Mouse (Mus musculus) v-Abl transformed pro-B cells (cell line): ENCODE results near the gene Dpm1.

Source experiments
- in situ Hi-C, 2 experiments: fragments of 400-800 bp; cut with MboI; formaldehyde crosslinking; loops; one replicate each; pipeline ENCODE4 v1.15.1; 2025; ENCODE audit not compliant: unreplicated experiment in 2 of 2

The Dpm1 gene

DNA sequence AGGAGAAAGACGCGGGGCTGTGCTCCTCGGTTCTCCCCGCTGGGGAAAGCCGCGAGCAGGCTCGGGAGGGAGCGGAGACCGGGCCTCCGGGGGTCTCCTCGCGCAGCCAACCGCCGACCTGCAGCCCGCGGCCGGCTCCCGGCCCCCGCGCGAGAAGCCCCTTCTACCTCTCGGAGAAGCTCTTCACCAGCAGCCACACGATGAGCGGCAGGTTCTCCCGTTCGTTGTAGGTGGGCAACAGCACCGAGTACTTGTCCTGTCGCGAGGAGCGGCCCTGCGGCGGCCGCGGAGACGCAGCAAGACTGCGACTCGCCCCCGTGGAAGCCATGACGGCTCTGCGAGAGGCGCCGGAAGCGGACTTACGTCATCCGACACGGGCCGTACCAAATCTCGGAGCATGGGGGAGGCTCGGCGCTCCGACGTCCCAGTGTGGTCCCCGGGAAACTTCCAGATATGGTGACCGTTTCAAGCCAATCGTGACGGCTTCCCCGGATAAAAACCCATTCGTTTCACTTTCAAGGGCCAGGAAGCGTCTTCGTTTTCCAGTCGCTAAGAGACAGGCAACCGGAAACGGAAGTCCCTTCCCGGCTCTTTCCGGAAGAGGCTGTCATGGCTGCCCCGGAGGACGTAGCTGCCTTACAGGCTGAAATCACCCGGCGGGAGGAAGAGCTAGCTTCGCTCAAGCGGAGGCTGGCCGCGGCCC is at the start of gene Dpm1, which contains the start of the genes Gm20716 and Mocs3:
Dpm1 (minus strand) TSS at position 566 of the 703 bp plus-strand sequence.
Gm20716 (minus strand) TSS at position 339 of the 703 bp plus-strand sequence.
Mocs3 (plus strand) TSS at position 597 of the 703 bp plus-strand sequence.
- in situ Hi-C loops: no loop called here

DNA sequence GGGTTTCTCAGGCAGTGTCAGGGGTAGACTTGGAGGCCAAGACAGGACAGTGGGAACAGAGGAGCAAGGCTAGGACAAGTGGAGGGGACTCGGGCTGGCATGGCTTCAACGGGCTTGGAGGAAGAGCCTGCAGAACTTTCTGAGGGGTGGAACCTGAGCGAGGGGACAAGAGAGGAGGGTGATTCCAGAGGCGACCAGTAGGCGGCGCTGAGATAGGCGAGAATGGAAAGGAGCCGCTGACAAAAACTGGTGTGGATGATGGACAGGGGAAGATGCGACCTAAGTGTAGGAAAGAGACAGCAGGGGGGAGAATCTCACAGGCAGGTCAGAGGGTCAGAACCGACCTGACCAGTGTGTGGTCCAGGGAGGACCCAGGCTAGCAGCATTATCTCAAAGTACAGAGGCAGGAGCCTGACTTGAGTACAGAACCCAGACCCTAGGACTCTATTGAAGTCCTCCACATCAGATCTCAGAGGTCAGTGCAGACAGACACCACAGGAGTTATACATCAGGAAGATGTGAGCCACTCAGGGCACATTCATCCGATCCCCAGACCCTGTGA is 44.1 kb upstream of the Dpm1 start:
- in situ Hi-C loops: loop anchor here (25.0 kb wide), 1 partner anchor 663 kb away; no protein-coding TSS in a partner anchor

DNA sequence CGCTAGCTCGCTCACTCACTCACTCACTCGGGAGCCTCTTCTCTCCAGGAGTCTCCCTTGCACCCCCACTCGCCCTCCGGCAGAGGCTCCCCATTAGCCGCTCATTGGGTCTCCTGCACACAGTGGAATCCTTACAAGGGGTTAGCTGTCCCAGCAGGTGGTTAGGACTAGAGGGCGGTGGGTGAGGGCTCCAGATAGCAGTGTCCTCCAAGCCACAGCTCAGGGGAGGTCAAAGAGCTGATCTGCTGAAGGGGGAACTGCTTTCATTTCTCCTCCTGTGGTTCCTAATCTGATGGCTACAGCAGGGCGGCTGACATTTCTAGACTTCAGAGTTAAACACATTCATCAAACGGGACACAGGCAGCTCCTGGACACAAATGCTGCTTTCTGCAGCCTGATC is 43.0 kb upstream of the Dpm1 start:
- in situ Hi-C loops: loop anchor here (25.0 kb wide), 1 partner anchor 664 kb away; no protein-coding TSS in a partner anchor

DNA sequence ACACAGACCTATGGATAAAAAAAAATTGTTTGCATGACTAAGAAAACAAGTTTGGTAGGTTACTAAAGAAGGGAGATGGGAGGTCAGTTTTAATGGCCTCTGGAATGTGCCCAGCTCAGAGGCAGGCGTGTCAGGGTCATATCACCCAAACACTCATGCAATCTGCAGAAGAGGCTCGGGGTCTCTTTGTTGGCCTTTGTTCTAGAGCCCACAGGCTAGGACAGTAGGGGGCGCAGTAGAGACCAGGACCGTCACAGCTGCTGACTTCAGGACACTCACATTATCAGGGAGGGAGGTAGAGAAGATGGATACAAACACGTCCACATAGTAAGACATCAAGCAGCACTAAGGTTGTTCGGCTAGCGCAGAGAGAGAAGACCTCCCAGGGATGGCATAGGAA is 37.6 kb upstream of the Dpm1 start:
- in situ Hi-C loops: loop anchor here (25.0 kb wide), 1 partner anchor 669 kb away; no protein-coding TSS in a partner anchor

DNA sequence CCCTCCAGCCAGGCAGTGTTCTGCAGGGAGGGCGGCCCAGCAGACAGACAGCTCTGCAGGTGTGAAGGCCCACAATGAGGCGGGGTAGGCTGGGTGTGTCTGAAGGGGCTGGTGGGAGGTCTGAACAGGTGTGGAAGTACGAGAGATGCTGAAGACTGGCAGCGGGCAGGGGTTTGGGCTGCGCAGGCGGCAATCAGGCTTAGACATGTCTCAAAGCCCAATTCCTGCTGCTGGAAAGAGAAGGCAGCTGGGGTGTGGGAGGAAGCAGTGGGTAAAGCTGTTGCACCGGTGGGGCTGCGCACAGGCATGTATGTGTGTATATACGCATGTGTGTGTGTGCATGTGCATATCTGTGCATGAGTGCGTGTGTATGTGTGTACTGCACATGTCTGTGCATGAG is 30.5 kb upstream of the Dpm1 start:
- in situ Hi-C loops: loop anchor here (25.0 kb wide), 1 partner anchor 676 kb away; no protein-coding TSS in a partner anchor

DNA sequence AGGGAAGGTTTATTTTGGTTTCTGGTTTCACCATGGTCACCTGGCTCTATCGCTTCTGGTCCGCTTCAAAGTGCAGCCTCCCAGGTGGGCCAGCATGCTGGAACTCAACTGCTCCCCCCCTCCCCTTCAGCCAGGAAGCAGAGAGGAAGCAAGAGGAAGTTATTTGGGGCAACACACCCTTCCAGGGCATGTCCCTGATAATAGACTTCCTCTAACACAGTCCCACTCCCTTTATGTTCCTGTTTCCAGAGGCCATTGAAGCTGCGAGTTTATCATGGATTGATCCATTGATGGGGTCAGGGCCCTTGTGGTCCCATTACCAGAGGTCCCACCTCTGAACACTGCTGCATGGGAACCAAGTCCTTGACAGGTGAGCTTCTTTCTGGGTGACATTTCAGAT is 29.7 kb upstream of the Dpm1 start:
- in situ Hi-C loops: loop anchor here (25.0 kb wide), 1 partner anchor 677 kb away; no protein-coding TSS in a partner anchor

DNA sequence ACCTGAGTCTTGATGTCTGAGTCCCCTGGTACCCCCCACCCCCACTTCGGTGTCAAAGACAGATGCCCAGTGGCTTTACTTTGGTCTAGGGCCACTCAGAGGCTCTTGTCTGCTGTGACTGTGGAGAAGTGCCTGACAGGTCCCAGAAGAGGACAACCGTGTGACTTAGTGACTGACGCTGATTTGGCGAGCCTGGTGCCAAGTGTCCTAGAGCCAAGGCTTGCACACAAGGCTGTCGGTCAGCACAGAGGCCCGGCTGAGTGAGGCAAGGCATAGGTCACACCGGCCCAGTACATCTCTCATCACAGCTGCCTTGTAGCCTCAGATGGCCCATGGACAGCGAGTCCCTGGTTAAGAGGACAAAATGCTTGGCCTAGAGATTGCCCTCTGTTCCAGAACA is 28.7 kb upstream of the Dpm1 start:
- in situ Hi-C loops: loop anchor here (10.0 to 25.0 kb wide), 2 partner anchors 186 to 678 kb away; no protein-coding TSS in a partner anchor

DNA sequence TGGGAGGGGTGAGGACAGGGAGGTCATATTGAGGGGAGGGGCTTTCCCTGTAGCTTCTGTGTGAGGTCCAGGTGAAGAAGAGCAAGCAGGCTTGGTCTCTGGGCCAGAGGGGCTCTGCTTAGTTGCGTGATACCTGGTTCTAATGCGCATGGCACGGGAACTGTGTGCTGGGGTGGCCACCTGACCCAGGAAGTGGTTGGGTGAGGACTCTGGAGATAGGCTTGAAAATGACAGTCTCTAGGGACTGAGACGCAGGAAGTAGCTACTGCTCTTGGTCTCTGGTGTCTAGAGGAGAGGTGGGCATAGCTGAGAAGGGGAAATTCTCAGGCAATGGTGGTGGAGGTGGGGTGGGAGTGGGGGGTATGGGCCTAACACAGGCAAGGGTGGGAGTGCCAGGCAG is 26.8 kb upstream of the Dpm1 start:
- in situ Hi-C loops: loop anchor here (10.0 to 25.0 kb wide), 2 partner anchors 188 to 680 kb away; no protein-coding TSS in a partner anchor

DNA sequence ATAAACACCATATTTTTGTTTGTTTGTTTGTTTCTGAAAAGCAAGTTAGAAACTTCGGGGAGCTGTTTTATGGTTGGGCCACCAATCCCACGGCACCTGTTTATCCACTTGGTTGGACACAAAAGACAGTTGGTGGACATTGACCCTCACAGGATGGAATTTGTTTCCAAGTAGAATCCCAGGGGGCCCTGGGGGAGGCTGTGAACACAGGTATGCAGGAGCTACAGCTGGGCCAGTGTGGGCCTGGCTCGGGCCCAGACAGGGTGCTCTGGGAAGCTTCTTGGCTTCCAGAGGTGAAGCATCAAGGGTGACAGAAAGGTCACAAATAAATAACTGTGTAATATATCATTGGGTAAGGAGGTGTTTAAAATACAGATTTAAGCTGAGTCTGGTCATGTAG is 26.1 kb upstream of the Dpm1 start:
- in situ Hi-C loops: loop anchor here (10.0 to 25.0 kb wide), 2 partner anchors 188 to 681 kb away; no protein-coding TSS in a partner anchor

DNA sequence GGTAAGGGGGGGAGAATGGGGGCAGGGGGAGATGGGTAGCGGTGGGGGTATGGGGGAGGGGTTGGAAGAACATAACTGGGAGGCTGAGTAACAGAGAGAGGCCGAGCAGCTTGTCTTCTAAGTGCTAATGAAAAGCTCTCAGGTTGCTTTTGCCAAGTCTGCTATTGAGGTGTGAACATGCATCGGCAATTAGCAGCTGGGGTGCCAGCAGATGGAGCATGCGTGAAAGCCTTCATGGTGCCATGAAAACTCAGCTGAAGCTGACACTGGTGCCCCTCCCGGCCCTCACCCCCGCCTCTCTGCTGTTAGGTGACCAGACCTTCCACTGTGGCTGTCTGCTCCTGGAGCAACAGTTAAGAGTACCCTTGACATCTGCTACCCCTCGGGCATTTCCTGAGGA is 23.4 kb upstream of the Dpm1 start:
- in situ Hi-C loops: loop anchor here (5.0 to 25.0 kb wide), 4 partner anchors 188 to 1843 kb away; no protein-coding TSS in a partner anchor

DNA sequence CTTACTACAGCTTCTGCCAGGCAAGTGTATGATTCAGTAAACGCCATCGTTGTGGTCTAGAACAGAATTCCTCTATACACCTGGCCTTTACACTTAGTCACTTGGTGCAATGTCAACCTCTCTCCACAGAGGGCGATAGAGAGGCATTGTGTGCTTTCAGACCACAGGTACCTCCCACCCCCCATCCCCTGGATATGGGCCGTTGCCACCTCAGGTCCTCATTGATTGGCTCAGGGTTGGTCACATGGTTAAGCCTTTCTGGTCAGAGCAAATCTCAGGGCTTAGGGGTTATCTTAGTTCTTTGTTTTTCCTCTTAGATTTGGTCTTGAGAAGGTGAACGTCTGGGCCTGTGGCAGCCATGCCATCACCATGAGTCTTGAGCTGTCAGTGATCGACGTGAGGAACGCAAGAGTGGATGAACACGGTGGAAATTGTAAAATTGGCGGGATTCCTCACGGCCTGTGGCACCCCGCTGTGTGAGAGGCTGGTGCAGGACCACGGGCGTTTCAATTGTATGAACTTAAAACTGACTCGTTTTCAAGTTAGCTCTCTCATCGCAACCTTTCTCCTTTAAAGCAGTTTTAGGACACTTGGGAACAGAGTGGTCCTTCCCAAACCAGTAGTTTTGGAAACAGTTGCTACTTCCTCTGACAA is 22.4 kb upstream of the Dpm1 start:
- in situ Hi-C loops: loop anchor here (5.0 to 25.0 kb wide), 4 partner anchors 190 to 1845 kb away; no protein-coding TSS in a partner anchor

DNA sequence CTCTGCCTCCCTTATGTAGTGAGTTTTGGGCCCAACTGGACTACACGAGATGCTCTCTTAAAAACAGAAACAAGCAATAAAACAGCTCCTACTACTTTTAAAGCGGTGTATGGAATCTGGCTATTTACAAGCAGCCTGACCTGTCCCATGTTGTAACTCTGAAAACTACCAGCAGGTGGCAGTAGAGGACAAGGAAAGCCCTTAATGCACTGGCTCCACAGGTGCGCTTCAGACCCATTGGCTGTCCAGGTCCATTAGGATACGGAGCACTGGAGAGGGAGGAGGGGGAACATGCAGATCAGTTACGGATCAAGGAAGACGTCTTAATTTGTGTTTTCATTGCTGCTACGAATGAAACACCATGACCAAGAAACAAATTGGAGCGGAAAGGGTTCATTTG is 19.9 kb upstream of the Dpm1 start:
- in situ Hi-C loops: loop anchor here (5.0 to 25.0 kb wide), 4 partner anchors 192 to 1847 kb away; no protein-coding TSS in a partner anchor

DNA sequence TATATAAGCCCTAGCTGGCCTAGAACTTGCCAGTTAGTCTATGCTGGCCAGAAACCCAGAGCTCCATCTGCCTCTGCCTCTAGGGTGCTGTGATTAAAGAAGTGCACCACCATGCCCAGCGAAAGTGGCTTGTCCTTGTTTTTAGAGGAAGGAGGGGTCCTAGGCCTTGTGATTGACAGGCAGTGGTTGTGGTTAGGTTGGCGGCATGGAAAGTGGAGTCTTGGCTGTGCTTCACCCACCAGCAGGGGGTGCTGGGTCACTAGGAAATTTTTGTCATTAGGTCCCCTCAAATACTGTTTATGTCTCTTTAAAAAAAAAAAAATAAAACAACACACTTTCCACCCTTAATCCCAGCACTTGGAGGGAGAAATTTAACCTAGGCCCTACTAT is 18.5 kb upstream of the Dpm1 start:
- in situ Hi-C loops: no loop called here

DNA sequence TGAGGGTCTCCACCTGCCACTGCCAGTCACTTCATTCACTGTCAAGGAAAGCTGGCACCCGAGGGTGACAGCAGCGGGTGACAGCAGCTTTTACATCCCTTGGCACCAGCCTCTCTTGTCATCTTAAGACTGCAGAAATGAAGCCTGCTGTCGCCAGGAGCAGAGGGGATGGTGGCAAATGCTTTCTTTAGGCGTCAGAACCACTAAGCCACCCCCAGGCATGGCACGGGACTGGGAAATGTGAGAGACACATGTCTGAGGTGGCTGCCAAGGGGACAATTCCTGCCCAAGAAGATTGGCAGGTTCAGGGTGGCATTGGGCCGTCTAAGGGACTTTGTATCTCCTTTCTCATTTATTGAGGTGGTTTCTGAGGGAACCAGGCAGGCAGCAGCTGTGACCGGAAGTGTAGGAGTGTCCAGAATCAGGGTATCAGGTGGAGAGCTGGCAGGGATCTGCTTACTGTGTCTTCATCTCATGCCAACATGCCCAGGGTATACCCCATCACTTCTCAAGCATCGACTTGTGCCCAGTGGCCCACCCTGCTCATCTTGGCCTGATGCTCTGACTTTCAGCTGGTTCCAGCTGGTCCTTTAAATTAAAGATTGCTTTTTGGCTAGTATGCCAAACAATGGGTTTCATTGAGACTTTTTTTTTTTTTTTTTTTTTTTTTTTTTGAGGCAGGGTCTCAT is 17.9 kb upstream of the Dpm1 start:
- in situ Hi-C loops: no loop called here

DNA sequence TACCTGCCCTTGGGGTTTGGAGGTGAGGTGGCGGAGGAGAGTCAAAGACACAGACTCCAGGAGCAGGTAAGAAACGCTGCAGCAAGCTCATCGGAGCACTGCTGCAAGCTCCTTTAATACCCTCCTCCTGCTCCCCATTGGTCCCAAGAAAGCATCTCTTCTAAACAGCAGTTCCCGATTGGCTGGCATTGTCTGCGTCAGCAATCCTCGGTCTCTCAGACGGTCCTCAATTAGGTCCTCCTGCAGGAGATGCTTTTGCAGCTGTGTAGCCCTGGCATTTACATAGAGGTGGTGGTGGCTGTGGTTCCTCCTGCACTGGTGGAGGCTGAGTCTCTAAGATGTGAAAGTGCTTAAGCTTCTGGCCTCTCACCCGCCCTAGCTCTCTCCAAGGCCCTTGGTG is 15.2 kb upstream of the Dpm1 start:
- in situ Hi-C loops: no loop called here

DNA sequence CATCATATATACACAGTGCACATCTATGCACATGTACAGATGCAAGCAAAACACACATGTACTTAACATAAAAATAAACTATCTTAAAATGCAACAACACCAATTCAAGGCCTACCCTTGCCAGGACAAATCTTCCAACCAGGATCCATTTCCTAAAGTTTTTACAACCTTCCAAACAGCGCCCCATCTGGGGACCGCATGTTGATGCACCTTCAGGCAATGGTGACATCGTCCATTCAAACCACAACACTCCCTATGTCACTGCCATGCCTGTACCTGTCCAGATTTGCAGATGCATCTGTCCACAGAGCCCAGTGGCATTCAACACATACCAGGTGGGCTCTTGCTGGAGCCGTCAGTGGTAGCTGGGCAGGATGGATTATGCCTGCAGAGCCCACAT is 12.9 kb upstream of the Dpm1 start:
- in situ Hi-C loops: no loop called here

DNA sequence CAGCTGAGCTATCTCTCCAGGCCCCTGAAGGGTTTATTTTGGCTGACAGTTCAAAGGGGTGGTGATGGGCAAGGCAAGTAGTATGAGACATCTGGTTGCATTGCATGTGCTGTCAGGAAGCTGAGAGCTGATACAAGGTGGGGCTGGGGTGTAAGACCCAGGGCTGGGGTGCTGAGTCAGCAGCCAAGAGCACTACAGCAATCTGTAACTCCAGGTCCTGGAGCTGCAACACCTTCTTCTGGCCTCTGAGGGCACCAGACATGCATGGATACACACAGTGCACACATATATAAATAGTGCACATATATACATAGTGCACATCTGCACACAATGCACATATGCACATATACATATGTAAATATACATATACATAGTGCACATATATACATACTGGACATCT is 12.4 kb upstream of the Dpm1 start:
- in situ Hi-C loops: no loop called here

DNA sequence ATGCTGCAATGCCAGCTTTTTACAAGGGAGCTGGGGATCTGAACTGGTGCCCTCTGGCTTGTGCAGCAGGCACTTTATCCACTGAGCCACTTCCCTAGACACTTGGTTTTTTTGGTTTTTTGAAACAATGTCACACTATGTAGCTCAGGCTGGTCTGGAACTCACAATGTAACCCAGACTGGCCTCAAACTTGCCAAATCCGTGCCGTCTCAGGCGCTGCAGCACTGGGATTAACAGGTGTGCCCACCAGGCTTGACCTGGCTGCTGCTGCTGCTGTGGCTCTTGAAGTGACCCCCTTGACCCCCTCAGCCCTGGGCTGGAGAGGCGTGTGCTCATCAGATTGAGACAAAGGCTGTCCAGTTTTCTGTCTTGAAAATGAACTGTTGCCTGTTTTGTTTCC is 7.9 kb upstream of the Dpm1 start:
- in situ Hi-C loops: no loop called here

DNA sequence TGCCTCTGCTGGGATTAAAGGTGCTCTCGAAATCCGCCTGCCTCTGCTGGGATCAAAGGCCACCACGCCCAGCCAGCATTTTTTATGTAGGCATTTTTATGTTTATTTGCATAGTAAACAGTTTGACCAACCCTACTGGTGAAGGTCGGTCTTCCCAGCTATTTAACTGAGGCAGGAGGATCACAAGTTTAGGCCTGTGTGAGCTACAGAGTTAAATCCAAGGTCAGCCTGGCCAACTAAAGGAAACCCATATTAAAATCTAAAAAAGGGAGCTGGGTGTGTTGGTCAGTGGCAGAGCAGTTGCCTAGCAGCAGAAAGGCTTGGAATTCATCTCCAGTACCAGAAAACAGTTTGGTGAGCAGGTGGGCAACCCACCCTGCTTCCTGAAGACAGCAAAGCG is 2.9 kb upstream of the Dpm1 start:
- in situ Hi-C loops: no loop called here

DNA sequence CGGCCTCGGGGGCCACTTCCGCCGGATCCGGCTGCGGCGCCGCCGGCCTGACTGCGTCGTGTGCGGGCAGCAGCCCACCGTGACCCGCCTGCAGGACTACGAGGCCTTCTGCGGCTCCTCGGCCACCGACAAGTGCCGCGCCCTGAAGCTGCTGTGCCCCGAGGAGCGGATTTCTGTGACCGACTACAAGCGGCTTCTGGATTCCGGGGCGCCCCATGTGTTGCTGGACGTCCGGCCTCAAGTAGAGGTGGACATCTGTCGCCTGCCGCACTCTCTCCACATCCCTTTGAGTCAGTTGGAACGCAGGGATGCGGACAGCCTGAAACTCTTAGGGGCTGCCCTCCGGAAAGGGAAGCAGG is 1.1 kb upstream of the Dpm1 start:
- in situ Hi-C loops: no loop called here
